Mouse (Mus musculus) brain, embryonic 14.5 days (tissue): ENCODE results near the gene Lhx8.

Experiments used
- CTCF ChIP-seq: fragments of 200-500 bp; IDR thresholded peaks from 2 replicates; pipeline ENCODE4 v1.5.1; 2012; ENCODE audit warnings: inconsistent platforms, mild to moderate bottlenecking, moderate library complexity, borderline replicate concordance; ENCODE audit not compliant: insufficient read depth, insufficient read length; ENCODE audit errors: extremely low read depth
- POLR2A ChIP-seq: fragments of 200-500 bp; IDR thresholded peaks from 2 replicates; pipeline ENCODE4 v1.6.1; 2012; ENCODE audit warnings: mild to moderate bottlenecking, inconsistent platforms, borderline replicate concordance; ENCODE audit not compliant: poor library complexity, insufficient read depth, insufficient read length, severe bottlenecking; ENCODE audit errors: extremely low read depth

- TF ChIP-seq CTCF (no peak), POLR2A (no peak)
Measured at GRCm38 (mm10) chr3:154285351-154285750, 45.1 kb downstream of the Lhx8 start.
